Mouse (Mus musculus) small intestine, adult 2 months (tissue): ENCODE results near the gene Rabep1. TPM values are rescaled to one million over a fixed set of nuclear protein-coding genes. Genes with fewer than 3 reads are reported as not detected.
A peak's percentile ranks its signal among the peaks of the same experiment; 100 is the strongest.

Experiments used
- H3K27ac ChIP-seq: fragments of 200-500 bp; 2 replicates; pipeline ENCODE4 v1.5.1; 2012; ENCODE audit warnings: low read depth, low read length, control low read depth, inconsistent platforms; ENCODE audit not compliant: insufficient read depth
- H3K27me3 ChIP-seq: fragments of 200-500 bp; 2 replicates; pipeline ENCODE4 v1.6.1; 2012; ENCODE audit warnings: mild to moderate bottlenecking, moderate library complexity, low read length, inconsistent platforms; ENCODE audit not compliant: control insufficient read depth, insufficient read depth
- H3K36me3 ChIP-seq: fragments of 200-500 bp; 2 replicates; pipeline ENCODE4 v1.6.1; 2012; ENCODE audit warnings: mild to moderate bottlenecking, low read length, control low read depth, inconsistent platforms; ENCODE audit not compliant: control insufficient read depth, insufficient read depth
- H3K4me1 ChIP-seq: fragments of 200-500 bp; 2 replicates; pipeline ENCODE4 v1.6.1; 2012; ENCODE audit warnings: low read length, inconsistent platforms, mixed read lengths; ENCODE audit not compliant: control insufficient read depth, insufficient read depth, insufficient read length
- H3K4me3 ChIP-seq: fragments of 200-500 bp; 2 replicates; pipeline ENCODE4 v1.5.1; 2012; ENCODE audit warnings: low read depth, mild to moderate bottlenecking, control low read depth, inconsistent platforms, low read length, moderate library complexity
- CTCF ChIP-seq: fragments of 200-500 bp; IDR thresholded peaks from 2 replicates; pipeline ENCODE4 v1.5.1; 2012; ENCODE audit warnings: low read depth, mild to moderate bottlenecking, control low read depth, inconsistent platforms, low read length, moderate library complexity, mixed read lengths; ENCODE audit not compliant: insufficient replicate concordance, insufficient read length; ENCODE audit errors: extremely low read depth
- POLR2A ChIP-seq: fragments of 200-500 bp; IDR thresholded peaks from 2 replicates; pipeline ENCODE4 v1.6.1; 2012; ENCODE audit warnings: low read depth, mild to moderate bottlenecking, control low read depth, inconsistent platforms, low read length, moderate library complexity
- WGBS: fragments of 180-500 bp; shearing (Covaris S2); methylation state at CpG from one replicate; pipeline ENCODE4 v1.1.7; 2018; 5-methylcytosine and 5-hydroxymethylcytosine counted together
- polyA plus RNA-seq: library from polyadenylated mRNA; depleted of rRNA; stranded (reverse); fragments of >200 nt; gene quantifications from 2 replicates; pipeline ENCODE4 v1.2.3, GENCODE M21; 2012; rRNA removed

Rabep1 gene
- 1.1 and 1.7 TPM in 2 replicates for polyA plus RNA-seq

DNA sequence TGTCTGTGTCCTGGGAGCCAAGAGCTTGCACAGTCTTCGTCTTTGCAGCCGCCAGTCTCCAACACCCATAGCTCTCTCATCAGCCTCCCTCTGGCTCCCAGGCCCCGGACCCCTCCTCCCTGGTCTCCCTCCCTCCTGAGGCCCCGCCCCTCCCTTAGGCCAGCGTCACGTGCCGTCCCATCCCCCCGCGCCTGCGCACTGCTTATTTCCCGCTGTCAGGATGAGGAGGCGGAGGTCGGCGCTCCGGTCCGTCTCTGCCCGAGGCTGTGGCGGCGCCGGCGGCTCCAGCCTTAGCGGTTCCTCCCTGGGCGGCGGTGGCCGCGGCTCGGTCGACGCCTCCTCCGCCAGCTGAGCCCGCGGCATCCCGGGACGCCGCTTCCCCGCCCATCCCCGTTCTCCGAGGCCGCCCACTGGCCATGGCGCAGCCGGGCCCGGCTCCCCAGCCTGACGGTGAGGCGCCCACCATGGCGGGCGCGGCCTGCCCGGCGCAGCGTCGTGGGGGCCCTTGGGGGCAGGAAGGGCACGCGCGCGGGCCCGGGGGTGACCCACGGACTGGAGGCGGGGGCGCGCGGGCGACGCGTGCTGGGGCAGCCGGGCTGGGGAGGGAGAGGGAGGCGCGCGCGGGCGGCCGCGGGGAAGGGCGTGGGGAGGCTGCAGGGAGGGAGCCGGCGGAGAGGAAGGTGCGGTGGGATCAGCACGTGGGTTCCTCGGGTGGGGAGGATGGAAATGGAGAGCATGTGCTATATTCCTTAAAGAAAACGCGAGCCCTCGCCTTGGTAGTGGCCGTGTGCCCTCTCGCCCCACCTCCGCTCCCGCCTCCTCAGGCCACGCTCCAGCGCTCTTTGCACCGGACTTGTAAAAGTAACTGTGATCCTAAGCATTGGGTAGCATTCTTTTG, at the start of gene Rabep1:
Gene Rabep1, plus strand, starts transcription at position 220 of the 898 bp plus-strand sequence.
- under 1% methylated on average over 86 of the region's 88 CpGs for WGBS
- Histone ChIP-seq H3K4me3 (peak within 1 kb of the TSS; percentile 91), H3K36me3 (no peaks in the 10 kb centered on the region), H3K4me1 (peaks cover 14% of the 10 kb centered on the region; the same call in 1 of the 2 replicates), H3K27me3 (no peaks in the 10 kb centered on the region), H3K27ac (peak within 1 kb of the TSS; percentile 27)
- TF ChIP-seq POLR2A (peak; percentile 77), CTCF (no peak)

DNA sequence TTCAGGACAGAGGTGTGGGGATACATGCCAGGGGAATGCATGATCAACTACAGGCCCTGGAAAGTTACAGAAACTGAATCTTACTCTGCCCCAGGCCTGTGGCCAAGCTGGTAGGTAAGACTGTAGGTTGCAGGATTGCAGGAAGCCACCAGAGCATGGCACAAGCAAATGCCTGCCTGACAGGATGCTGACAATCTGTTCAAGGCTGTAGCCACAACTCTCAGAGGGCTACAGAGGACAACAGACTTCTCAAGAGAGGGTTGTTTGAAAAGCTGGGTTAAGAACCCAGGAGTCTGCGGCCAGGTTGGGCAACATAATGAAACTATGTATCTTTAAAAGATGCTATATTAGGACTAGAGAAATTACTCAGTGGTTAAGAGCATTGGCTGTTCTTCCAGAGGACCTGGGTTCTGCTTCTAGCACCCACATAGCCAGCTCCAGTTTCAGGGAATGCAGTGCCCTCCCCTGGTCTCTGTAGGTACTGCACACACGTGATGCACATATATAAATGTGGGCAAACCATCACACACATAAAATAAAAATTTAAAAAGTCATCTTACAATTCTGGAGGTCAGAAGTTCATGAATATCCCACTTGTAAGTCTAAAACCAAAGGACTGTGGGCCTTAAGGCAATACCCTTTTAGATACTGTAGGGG, 42.2 kb upstream of the Rabep1 start:
- Histone ChIP-seq H3K27ac (no peak overlapping the region), H3K4me1 (peaks cover 2% of the 10 kb centered on the region; the same call in 1 of the 2 replicates), H3K4me3 (no peak overlapping the region), H3K27me3 (no peaks in the 10 kb centered on the region), H3K36me3 (no peaks in the 10 kb centered on the region)
- TF ChIP-seq CTCF (no peak), POLR2A (no peak)
- WGBS: 92% methylated on average over 2 of the region's 2 CpGs

DNA sequence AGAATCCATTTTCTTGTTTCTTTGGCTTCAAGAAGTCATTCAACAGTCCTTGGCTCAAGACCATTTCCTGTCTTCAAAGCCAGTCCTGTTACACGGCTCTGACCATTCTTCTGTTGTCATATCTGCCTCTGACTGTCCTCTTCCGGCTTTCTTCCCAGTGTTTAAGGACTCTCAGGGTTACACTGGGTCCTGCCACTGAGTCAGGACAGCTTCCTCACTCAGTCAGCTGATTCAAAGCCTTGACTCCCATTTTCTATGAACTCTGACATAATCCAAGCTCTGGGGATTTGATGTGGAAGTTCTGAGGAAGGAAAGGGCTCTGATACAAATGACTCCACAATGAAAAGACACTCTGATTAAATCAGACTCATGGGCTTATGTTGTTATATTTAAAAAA, 41.7 kb upstream of the Rabep1 start:
- no peak overlapping the region for H3K27ac ChIP-seq
- no peaks in the 10 kb centered on the region for H3K36me3 ChIP-seq
- TF ChIP-seq CTCF (no peak), POLR2A (no peak)
- H3K4me3 ChIP-seq: no peak overlapping the region
- peaks cover 2% of the 10 kb centered on the region; the same call in 1 of the 2 replicates for H3K4me1 ChIP-seq
- no peaks in the 10 kb centered on the region for H3K27me3 ChIP-seq
- 62% methylated on average over 2 of the region's 2 CpGs for WGBS

DNA sequence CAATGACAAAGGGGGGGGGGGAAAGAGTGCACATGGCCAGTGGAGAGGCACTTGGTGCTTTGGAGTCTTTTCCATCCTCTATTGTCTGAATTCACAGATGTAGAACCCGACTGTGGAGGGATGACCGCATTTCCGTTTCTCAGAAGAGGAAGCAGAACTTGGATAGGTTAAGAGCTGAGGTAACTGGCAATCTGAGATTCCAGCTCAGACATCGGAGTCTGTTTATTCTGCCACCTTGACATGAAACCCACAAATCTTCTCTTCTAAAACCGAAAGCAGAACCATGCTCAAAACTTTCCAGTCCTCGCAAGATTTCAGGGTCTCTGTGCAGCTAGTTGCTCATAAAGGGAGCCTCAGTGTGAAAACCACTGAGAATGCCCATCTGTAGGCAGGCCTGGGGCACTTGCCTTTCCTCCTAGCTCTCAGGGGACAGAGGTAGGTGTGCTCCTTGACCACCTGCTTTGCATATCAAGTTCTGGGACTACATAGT, 40.8 kb upstream of the Rabep1 start:
- Histone ChIP-seq H3K4me3 (no peak overlapping the region), H3K4me1 (peaks cover 2% of the 10 kb centered on the region; the same call in 1 of the 2 replicates), H3K27ac (0 out of 2 replicates have a peak overlapping the region, but pooled peaks have one; percentile 31), H3K36me3 (no peaks in the 10 kb centered on the region), H3K27me3 (no peaks in the 10 kb centered on the region)
- no peak for TF ChIP-seq CTCF
- TF ChIP-seq POLR2A: no peak
- WGBS: 65% methylated on average over 6 of the region's 6 CpGs

DNA sequence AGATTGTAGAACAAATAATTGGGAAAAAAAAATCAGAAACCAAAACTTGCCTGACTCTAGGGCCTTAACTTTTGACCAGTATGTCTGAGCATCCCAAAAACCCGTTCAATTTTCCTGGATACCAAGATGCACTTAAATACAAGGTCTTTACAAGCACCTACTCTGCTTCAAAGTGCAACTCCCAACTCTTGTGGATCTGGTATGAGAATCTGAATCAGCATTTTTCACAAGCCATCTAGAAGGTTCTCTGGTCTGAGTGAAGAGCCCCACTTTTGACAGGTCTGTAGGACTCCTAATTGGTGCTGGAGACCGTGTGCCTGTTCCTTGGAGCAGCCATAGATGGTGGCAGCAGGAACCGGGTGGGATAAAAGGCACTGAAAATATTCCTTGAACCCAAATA, 40.2 kb upstream of the Rabep1 start:
- Histone ChIP-seq H3K27me3 (no peaks in the 10 kb centered on the region), H3K27ac (peak overlapping the region; percentile 81), H3K36me3 (no peaks in the 10 kb centered on the region), H3K4me1 (peaks cover 2% of the 10 kb centered on the region; the same call in 1 of the 2 replicates), H3K4me3 (no peak overlapping the region)
- 76% methylated on average over 3 of the region's 3 CpGs for WGBS
- TF ChIP-seq CTCF (no peak), POLR2A (no peak)

DNA sequence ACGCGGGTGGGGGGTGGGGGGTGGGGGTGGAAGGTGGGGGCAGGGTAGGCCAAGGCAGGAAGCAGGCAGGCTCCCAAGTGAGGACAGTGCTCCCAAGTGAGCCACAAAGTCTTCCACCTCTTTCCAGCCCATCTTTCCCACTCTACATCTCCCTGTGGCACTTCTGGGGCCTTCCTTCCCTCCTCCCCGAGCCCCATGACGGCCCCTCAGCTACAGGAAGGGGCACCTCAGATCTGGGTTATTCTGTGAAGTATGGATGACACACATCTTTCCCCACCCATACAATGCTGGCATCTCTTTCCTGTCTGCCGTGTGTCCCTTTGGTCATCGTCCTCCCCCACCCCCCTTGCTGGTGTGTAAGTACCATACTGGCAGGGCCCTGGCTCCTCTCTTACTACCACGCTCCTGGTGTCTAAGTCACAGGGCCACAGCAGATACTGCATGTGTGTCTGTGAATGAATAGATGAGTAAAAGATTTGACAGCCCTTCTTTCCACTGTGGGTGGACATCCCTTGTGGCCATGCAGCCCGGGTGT, 38.9 kb upstream of the Rabep1 start:
- peaks cover 2% of the 10 kb centered on the region; the same call in 1 of the 2 replicates for H3K4me1 ChIP-seq
- H3K27ac ChIP-seq: peak overlapping the region; percentile 68
- H3K27me3 ChIP-seq: no peaks in the 10 kb centered on the region
- H3K36me3 ChIP-seq: no peaks in the 10 kb centered on the region
- WGBS: 67% methylated on average over 8 of the region's 8 CpGs
- H3K4me3 ChIP-seq: no peak overlapping the region
- TF ChIP-seq CTCF (no peak), POLR2A (no peak)
